13 mouse cellular contexts compared by ENCODE assay signal in the genomic region with DNA sequence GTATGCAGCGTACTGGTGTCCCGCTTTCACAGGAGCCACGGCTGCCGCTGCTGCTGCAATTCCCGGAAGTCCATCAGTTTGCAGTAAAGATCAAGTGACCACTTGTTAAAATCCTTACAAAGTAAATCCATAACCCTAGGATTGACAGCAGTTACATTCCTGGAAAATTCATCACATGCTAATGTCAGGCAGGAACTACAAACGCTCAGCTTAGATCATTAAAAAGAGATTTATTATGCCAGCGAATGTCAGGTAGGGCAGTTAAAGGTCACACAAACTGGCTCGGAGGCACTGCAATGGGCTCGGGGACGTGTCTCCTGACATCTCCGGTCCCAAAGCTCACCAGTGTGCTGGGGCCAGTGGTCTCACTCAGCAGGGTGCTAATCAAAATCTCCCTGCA.
"Had no signal": no experiment of that assay in that cellular context is flagged by ENCODE, and none has a peak within 500 bp of the region (broad histone marks: within the 10 kb centered on the region; RNA-seq: fewer than 3 reads in every experiment).

No protein-coding gene starts in this region.

- ATAC-seq: midbrain, embryonic 15.5 days had no signal

- H3K4me2 ChIP-seq: limb, embryonic 13.5 days; midbrain, embryonic 15.5 days; neural tube, embryonic 13.5 days had no signal

- H3K4me3 ChIP-seq: layer of hippocampus, adult 2 months; limb, embryonic 13.5 days; midbrain, embryonic 15.5 days; neural tube, embryonic 13.5 days had no signal

- H3K4me1 ChIP-seq: midbrain, embryonic 15.5 days had no signal

- DNase-seq: kidney, adult 18-20 months; kidney, postnatal 10 days; kidney, postnatal 4 days; left cerebral cortex, postnatal 4 days; lung, adult 18-20 months; thymus, adult 2 months; thymus, postnatal 36 days had no signal

- H3K9ac ChIP-seq: limb, embryonic 13.5 days; liver, embryonic 14.5 days; midbrain, embryonic 15.5 days; neural tube, embryonic 13.5 days had no signal

- H3K27me3 ChIP-seq: limb, embryonic 13.5 days; midbrain, embryonic 15.5 days; neural tube, embryonic 13.5 days had no signal

- H3K27ac ChIP-seq: layer of hippocampus, adult 2 months; limb, embryonic 13.5 days; liver, embryonic 14.5 days; midbrain, embryonic 15.5 days; neural tube, embryonic 13.5 days; stomach, postnatal 0 days had no signal

- H3K9me3 ChIP-seq: limb, embryonic 13.5 days; midbrain, embryonic 15.5 days; neural tube, embryonic 13.5 days had no signal
